Mouse (Mus musculus): ENCODE measurements around the gene Rrp7a. TPM values are rescaled to one million over a fixed set of nuclear protein-coding genes. Genes with fewer than 3 reads are reported as not detected.

The Rrp7a gene
- polyA plus RNA-seq, 1 experiment, result 70.9 TPM

GRCm38 (mm10) chr15:83157667-83158064 lies 35.1 kb upstream of the Rrp7a start:
- TF ChIP-seq CTCF (IDR thresholded peaks at IDR 0.05; ENCODE audit: borderline replicate concordance, insufficient read depth, low read length), result no peak
- no peak for TF ChIP-seq POLR2A (IDR thresholded peaks at IDR 0.05; ENCODE audit: low read depth, low read length)
- Histone ChIP-seq H3K4me1 (ENCODE audit: control insufficient read depth, insufficient read depth, low read length) (peaks cover 19% of the 10 kb centered on the region), H3K4me3 (ENCODE audit: insufficient read depth, low read length) (no peak overlapping the region), H3K27ac (ENCODE audit: insufficient read depth, low read length) (peak overlapping the region; percentile 93)

GRCm38 (mm10) chr15:83156929-83157666 lies 34.5 kb upstream of the Rrp7a start:
- peaks cover 19% of the 10 kb centered on the region for H3K4me1 ChIP-seq (ENCODE audit: control insufficient read depth, insufficient read depth, low read length)
- no peak overlapping the region for H3K4me3 ChIP-seq (ENCODE audit: insufficient read depth, low read length)
- peak; percentile 78 for TF ChIP-seq CTCF (IDR thresholded peaks at IDR 0.05; ENCODE audit: borderline replicate concordance, insufficient read depth, low read length)
- TF ChIP-seq POLR2A (IDR thresholded peaks at IDR 0.05; ENCODE audit: low read depth, low read length), result peak; percentile 42
- H3K27ac ChIP-seq (ENCODE audit: insufficient read depth, low read length), result peak overlapping the region; percentile 93

- H3K27ac ChIP-seq (ENCODE audit: insufficient read depth, low read length), result peak overlapping the region; percentile 82
- peaks cover 19% of the 10 kb centered on the region for H3K4me1 ChIP-seq (ENCODE audit: control insufficient read depth, insufficient read depth, low read length)
- TF ChIP-seq POLR2A (IDR thresholded peaks at IDR 0.05; ENCODE audit: low read depth, low read length) (no peak), CTCF (IDR thresholded peaks at IDR 0.05; ENCODE audit: borderline replicate concordance, insufficient read depth, low read length) (no peak)
- H3K4me3 ChIP-seq (ENCODE audit: insufficient read depth, low read length), result no peak overlapping the region
Measured at GRCm38 (mm10) chr15:83155672-83156419, 33.2 kb upstream of the Rrp7a start.

- TF ChIP-seq POLR2A (IDR thresholded peaks at IDR 0.05; ENCODE audit: low read depth, low read length), result no peak
- no peak for TF ChIP-seq CTCF (IDR thresholded peaks at IDR 0.05; ENCODE audit: borderline replicate concordance, insufficient read depth, low read length)
- Histone ChIP-seq H3K27ac (ENCODE audit: insufficient read depth, low read length) (no peak overlapping the region), H3K4me3 (ENCODE audit: insufficient read depth, low read length) (no peak overlapping the region), H3K4me1 (ENCODE audit: control insufficient read depth, insufficient read depth, low read length) (peaks cover 19% of the 10 kb centered on the region)
Measured at GRCm38 (mm10) chr15:83154309-83154708, 31.7 kb upstream of the Rrp7a start.

- Histone ChIP-seq H3K4me1 (ENCODE audit: control insufficient read depth, insufficient read depth, low read length) (peaks cover under 1% of the 10 kb centered on the region; the same call in 1 of the 2 replicates), H3K27ac (ENCODE audit: insufficient read depth, low read length) (no peak overlapping the region), H3K4me3 (ENCODE audit: insufficient read depth, low read length) (no peak overlapping the region)
- TF ChIP-seq POLR2A (IDR thresholded peaks at IDR 0.05; ENCODE audit: low read depth, low read length) (no peak), CTCF (IDR thresholded peaks at IDR 0.05; ENCODE audit: borderline replicate concordance, insufficient read depth, low read length) (no peak)
Measured at GRCm38 (mm10) chr15:83150694-83151093, 28.1 kb upstream of the Rrp7a start.

- Histone ChIP-seq H3K4me1 (ENCODE audit: control insufficient read depth, insufficient read depth, low read length) (peaks cover 3% of the 10 kb centered on the region; the same call in 1 of the 2 replicates), H3K27ac (ENCODE audit: insufficient read depth, low read length) (peak overlapping the region; percentile 91), H3K4me3 (ENCODE audit: insufficient read depth, low read length) (no peak overlapping the region)
- TF ChIP-seq CTCF (IDR thresholded peaks at IDR 0.05; ENCODE audit: borderline replicate concordance, insufficient read depth, low read length) (no peak), POLR2A (IDR thresholded peaks at IDR 0.05; ENCODE audit: low read depth, low read length) (no peak; the same call in 1 of the 2 replicates)
Measured at GRCm38 (mm10) chr15:83150073-83150442, 27.5 kb upstream of the Rrp7a start.

GRCm38 (mm10) chr15:83149196-83150072 lies 26.8 kb upstream of the Rrp7a start, which contains the start of gene Poldip3:
TSS of gene Poldip3 (minus strand) at chr15:83149384.
- TF ChIP-seq CTCF (IDR thresholded peaks at IDR 0.05; ENCODE audit: borderline replicate concordance, insufficient read depth, low read length) (no peak), POLR2A (IDR thresholded peaks at IDR 0.05; ENCODE audit: low read depth, low read length) (peak; percentile 100)
- Histone ChIP-seq H3K4me3 (ENCODE audit: insufficient read depth, low read length) (peak within 1 kb of the TSS; percentile 88), H3K27ac (ENCODE audit: insufficient read depth, low read length) (peak within 1 kb of the TSS; percentile 97), H3K4me1 (ENCODE audit: control insufficient read depth, insufficient read depth, low read length) (peaks cover 3% of the 10 kb centered on the region; the same call in 1 of the 2 replicates)

GRCm38 (mm10) chr15:83148801-83149195 lies 26.2 kb upstream of the Rrp7a start:
- H3K4me3 ChIP-seq (ENCODE audit: insufficient read depth, low read length), result peak overlapping the region; percentile 88
- TF ChIP-seq CTCF (IDR thresholded peaks at IDR 0.05; ENCODE audit: borderline replicate concordance, insufficient read depth, low read length), result no peak
- no peak for TF ChIP-seq POLR2A (IDR thresholded peaks at IDR 0.05; ENCODE audit: low read depth, low read length)
- peak overlapping the region; percentile 97 for H3K27ac ChIP-seq (ENCODE audit: insufficient read depth, low read length)
- H3K4me1 ChIP-seq (ENCODE audit: control insufficient read depth, insufficient read depth, low read length), result peaks cover 3% of the 10 kb centered on the region

- no peak for TF ChIP-seq CTCF (IDR thresholded peaks at IDR 0.05; ENCODE audit: borderline replicate concordance, insufficient read depth, low read length)
- TF ChIP-seq POLR2A (IDR thresholded peaks at IDR 0.05; ENCODE audit: low read depth, low read length), result no peak
- Histone ChIP-seq H3K4me1 (ENCODE audit: control insufficient read depth, insufficient read depth, low read length) (peaks cover 4% of the 10 kb centered on the region), H3K4me3 (ENCODE audit: insufficient read depth, low read length) (peak overlapping the region; percentile 88), H3K27ac (ENCODE audit: insufficient read depth, low read length) (peak overlapping the region; percentile 97)
Measured at GRCm38 (mm10) chr15:83148395-83148794, 25.8 kb upstream of the Rrp7a start.

Measured in embryonic fibroblast, embryonic 13.5 days (primary cell).